Mouse (Mus musculus) forebrain, embryonic 10.5 days (tissue): ENCODE results near the gene Psme3. TPM values are rescaled to one million over a fixed set of nuclear protein-coding genes. Genes with fewer than 3 reads are reported as not detected.

Source experiments
- DNase-seq: peaks from one replicate; pipeline ENCODE4 v3.0.0-alpha.2; 2017; ENCODE audit warnings: low spot score; ENCODE audit errors: extremely low spot score
- H3K27ac ChIP-seq: fragments of 300-500 bp; sonication (generic); 2 replicates; pipeline ENCODE4 v1.5.1; 2016; ENCODE audit warnings: mild to moderate bottlenecking
- H3K27me3 ChIP-seq: fragments of 300-500 bp; sonication (generic); 2 replicates; pipeline ENCODE4 v1.6.1; 2016; ENCODE audit warnings: mild to moderate bottlenecking; ENCODE audit not compliant: poor library complexity, severe bottlenecking
- H3K36me3 ChIP-seq: fragments of 300-500 bp; sonication (generic); replicated peaks from 2 replicates; pipeline ENCODE4 v1.6.1; 2016; ENCODE audit warnings: mild to moderate bottlenecking, moderate library complexity
- H3K4me1 ChIP-seq: fragments of 300-500 bp; sonication (generic); 2 replicates; pipeline ENCODE4 v1.6.1; 2016
- H3K4me3 ChIP-seq: fragments of 300-500 bp; sonication (generic); 2 replicates; pipeline ENCODE4 v1.5.1; 2016; ENCODE audit warnings: mild to moderate bottlenecking, moderate library complexity
- H3K9me3 ChIP-seq: fragments of 300-500 bp; sonication (generic); 2 replicates; pipeline ENCODE4 v1.6.1; 2016; ENCODE audit warnings: mild to moderate bottlenecking, moderate library complexity
- WGBS: fragments of 180-500 bp; shearing (Covaris S2); methylation state at CpG from one replicate; pipeline ENCODE4 v1.1.7; 2016; 5-methylcytosine and 5-hydroxymethylcytosine counted together
- polyA plus RNA-seq: library from polyadenylated mRNA; unstranded; fragments of >200 nt; fragmentation: Nextera tagmentation; extraction: Ambion mirVana; gene quantifications from 2 replicates; pipeline ENCODE4 v1.2.1, GENCODE M21; 2016

The Psme3 gene
- 207 and 217 TPM in 2 replicates for polyA plus RNA-seq

DNA sequence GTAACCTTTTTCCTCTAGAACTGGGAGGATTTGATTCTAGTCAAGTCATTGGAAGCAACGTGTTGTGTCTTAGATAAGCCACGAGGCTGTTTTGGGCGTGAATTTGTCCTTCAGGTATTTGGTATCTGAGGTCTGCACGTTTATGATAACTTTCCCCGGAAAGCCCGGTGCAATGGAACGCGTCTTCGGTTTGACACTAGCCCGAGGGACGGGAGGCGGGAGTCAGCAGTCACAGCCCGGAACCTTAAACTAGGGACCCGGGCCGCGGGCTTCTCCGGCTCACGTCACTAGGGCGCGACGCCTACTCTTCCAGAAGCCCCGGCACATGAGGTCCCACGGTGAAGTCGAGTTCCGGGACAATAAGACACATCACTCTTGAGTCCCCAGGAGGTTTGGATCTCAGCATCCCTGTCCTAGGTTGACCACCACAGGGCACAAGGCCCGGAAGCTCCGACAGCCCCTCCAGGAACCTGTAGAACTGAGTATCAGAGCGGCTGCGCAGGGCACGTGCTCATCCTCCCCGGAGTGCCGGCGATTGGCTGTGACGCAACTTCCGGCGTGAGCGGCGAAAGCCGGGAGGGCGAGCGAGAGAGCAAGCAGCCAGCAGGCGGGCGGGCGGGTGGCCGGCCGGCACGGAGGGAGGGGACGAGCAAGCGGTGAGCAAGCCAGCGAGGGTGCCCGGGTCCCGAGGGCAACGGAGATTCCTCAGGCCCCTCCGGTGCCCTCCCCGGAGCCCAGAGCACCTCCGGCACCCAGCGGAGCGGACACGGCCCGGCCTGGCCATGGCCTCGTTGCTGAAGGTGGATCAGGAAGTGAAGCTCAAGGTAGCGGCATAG is at the start of gene Psme3:
Gene Psme3, plus strand, starts transcription at position 549 of the 836 bp plus-strand sequence.
- DNase-seq, result peak; percentile 95
- WGBS, result under 1% methylated on average over 62 of the region's 62 CpGs
- Histone ChIP-seq H3K36me3 (peaks cover 34% of the 10 kb centered on the region), H3K27me3 (no peaks in the 10 kb centered on the region), H3K9me3 (no peaks in the 10 kb centered on the region), H3K4me1 (peaks cover 20% of the 10 kb centered on the region), H3K4me3 (peak within 1 kb of the TSS; percentile 99), H3K27ac (peak within 1 kb of the TSS; percentile 94)

DNA sequence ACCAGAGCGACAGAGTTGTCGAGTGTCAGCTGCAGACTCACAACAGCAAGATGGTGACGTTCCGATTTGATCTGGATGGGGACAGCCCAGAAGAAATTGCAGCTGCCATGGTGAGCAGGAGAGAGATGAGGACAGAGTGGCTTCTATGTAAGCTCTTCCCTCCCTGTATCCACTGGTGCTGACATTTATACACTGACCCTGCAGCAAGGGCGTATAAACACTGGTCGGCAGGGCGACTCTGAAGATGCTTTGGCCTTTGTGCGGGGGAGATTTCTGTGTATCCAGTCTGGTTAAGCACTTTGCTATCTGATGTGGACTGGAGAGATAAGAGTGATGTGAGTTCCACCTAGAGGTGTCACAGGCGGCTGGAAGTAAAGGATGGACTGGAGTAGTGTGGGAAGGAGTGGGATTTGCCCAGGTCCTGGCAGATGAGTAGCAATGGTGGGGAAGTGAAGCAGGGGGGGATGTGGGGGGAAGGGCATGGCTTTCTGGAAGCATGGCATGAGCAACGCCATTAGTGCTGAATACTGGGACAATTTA is 46.4 kb upstream of the Psme3 start:
- no peak overlapping the region for H3K4me3 ChIP-seq
- H3K36me3 ChIP-seq, result no peaks in the 10 kb centered on the region
- H3K27me3 ChIP-seq, result peaks cover 57% of the 10 kb centered on the region
- no peaks in the 10 kb centered on the region for H3K9me3 ChIP-seq
- no peak overlapping the region for H3K27ac ChIP-seq
- H3K4me1 ChIP-seq, result peaks cover 25% of the 10 kb centered on the region
- WGBS, result 45% methylated on average over 10 of the region's 10 CpGs
- no peak for DNase-seq

DNA sequence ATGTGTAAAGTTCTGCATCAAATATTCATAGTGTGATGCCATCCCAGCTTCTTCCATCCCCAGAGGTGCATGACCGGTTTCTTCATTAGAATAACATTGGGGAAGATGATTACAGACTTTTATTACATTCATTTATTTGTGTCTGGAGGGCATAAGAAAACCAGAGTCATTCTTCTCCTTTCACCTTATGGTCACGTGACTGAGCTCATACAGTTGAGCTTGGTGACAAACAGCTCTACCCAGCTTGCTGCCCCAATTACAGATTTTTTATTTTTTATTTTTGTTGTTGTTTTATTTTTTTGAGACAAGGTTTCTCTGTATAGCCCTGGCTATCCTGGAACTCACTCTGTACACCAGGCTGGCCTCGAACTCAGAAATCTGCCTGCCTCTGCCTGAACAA is 43.6 kb upstream of the Psme3 start:
- H3K4me3 ChIP-seq, result no peak overlapping the region
- DNase-seq, result no peak
- H3K36me3 ChIP-seq, result peaks cover 16% of the 10 kb centered on the region
- 92% methylated on average over 3 of the region's 3 CpGs for WGBS
- H3K27me3 ChIP-seq, result peaks cover 55% of the 10 kb centered on the region
- peaks cover 28% of the 10 kb centered on the region for H3K4me1 ChIP-seq
- H3K9me3 ChIP-seq, result no peaks in the 10 kb centered on the region
- H3K27ac ChIP-seq, result no peak overlapping the region

DNA sequence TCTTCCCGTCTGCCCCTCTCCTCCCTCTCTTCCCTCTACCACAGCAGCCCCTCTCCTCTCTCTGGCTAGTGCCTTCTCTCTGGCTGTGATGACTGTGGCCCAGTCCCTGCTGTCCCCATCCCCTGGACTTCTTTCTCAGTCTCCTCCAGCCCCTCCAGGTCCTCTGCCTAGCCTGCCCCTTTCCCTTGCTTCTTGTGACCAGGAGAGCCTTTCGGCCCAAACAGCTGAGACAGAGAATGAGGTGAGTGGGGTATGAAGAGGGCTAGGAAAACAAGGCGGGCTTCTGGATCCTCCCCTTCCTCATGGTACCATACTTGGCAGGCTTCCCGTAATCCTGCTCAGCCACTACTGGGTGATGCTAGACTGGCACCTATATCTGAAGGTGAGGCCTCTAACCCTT is 40.7 kb upstream of the Psme3 start:
- Histone ChIP-seq H3K36me3 (peaks cover 18% of the 10 kb centered on the region), H3K27me3 (peaks cover 43% of the 10 kb centered on the region), H3K9me3 (no peaks in the 10 kb centered on the region), H3K4me1 (peaks cover 36% of the 10 kb centered on the region), H3K27ac (peak overlapping the region; percentile 51; the same call in 1 of the 2 replicates), H3K4me3 (no peak overlapping the region)
- DNase-seq, result no peak
- WGBS, result 76% methylated on average over 4 of the region's 4 CpGs

DNA sequence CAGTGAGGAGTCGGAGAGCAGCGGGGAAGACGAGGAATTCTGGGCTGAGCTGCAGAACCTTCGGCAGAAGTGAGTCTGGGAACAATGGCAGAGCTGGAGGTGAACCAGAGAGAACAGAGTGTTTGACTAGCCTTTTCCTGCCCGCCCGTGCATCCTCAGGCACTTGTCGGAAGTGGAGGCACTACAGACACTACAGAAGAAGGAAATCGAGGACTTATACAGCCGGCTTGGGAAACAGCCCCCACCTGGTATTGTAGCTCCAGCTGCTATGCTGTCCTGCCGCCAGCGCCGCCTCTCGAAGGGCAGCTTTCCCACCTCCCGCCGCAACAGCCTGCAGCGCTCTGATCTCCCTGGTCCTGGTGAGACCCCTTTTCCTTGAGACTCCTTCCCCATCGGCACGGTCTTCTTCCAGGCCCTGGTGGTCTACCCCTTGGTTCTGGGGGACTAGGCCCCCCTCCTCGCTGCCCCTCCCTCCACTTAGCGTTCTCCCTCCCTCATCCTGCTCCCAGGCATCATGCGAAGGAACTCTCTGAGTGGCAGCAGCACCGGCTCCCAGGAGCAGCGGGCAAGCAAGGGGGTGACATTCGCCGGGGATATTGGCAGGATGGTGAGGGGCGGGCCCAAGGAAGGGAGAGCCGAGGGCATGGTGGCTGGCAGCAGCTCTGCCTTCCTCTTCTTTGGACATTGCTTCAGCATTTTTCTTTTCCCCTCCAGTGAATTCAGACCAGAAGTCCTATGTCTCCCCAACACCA is 39.5 kb upstream of the Psme3 start:
- Histone ChIP-seq H3K27me3 (peaks cover 54% of the 10 kb centered on the region), H3K27ac (0 out of 2 replicates have a peak overlapping the region, but pooled peaks have one; percentile 35), H3K9me3 (no peaks in the 10 kb centered on the region), H3K4me3 (peak overlapping the region; percentile 89), H3K36me3 (peaks cover 18% of the 10 kb centered on the region), H3K4me1 (peaks cover 36% of the 10 kb centered on the region)
- WGBS, result 29% methylated on average over 27 of the region's 27 CpGs
- no peak for DNase-seq

DNA sequence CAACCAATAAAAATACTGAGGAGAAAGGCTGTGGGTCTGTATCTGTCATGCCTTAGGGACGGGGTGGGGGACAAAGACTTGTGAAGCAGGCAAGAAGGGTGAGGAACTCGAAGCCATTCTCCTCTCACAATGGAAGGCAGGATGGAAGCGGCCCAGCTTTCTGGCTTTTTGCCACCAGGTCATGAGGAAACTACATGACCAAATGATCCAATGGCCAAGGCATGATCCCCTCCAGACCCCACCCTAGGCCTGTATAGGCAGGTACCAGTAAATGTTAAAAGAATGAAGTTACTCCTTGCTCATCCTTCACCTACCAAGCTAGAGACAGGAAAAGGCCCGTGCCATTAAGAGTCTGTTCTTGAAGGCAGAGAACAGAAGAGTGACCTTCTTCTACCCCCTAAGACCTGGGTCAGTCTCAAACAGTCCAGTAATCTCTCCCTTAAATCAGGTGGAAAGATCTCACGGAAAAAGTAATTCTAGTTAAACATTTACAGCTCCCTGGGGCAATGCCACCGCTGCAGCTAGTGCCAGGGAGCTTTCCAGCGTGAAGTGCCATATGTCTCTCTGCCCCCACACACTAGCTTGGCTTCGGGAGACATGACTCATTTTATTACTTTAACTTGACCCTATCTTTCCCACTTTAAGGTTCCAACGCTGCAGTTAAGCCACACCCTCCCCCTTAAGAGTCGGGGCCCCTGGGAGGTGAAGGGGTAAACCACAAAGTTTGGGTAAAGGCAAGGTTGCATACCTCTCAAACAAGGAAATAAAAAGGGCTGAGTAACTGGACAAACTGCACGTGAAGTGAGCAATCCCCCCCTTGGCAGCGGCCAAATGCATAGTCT is 38.4 kb upstream of the Psme3 start:
- H3K4me1 ChIP-seq, result peaks cover 39% of the 10 kb centered on the region
- no peak for DNase-seq
- 83% methylated on average over 12 of the region's 12 CpGs for WGBS
- peak overlapping the region; percentile 89 for H3K4me3 ChIP-seq
- no peaks in the 10 kb centered on the region for H3K9me3 ChIP-seq
- peak overlapping the region; percentile 89 for H3K27ac ChIP-seq
- H3K27me3 ChIP-seq, result peaks cover 59% of the 10 kb centered on the region
- H3K36me3 ChIP-seq, result peaks cover 18% of the 10 kb centered on the region

DNA sequence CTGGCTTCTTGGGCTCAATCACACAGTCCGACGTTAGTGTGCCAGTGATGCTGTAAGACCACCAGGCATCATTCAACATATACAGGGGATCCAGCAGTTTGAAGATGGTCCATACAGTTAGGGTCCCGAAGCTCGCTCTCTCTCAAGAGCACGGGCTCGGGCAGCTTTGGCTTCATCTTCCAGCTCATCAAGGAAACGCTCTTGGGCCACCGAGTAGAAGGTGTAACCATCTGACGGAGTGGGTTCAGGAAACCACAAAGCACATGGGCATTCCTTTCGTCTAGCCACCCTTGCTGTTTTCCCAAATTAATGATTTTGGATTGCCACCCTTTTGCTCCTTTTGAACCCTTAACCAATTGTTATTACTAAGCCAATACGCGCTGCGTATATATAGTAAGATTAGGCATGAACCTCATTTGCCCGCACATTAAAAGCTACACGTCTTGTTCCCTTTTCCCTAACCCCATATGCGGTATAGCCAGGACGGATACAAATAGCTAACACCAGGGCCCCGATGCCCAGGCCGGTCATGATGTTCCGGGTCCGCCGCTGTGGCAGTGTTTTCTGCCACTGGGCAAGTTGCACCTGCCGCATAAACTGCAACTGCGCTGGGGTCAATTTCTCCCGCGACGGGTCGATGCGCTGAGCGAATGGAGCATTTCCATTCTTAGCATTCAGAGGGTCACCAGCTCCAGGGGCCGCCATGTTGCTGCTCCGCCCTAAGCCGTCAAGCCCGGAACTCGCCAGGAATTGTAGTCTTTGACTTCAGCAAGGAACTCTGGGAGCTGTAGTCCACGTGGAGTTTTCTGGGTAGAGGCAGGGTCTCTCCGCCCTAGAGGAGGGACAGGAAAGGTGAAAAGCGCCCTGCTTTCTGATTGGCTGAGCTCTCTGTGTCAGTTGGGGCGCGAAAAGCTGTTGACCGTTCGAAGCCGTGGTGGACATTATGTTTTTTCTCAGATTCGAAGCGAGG is 37.5 kb upstream of the Psme3 start, which contains the start of the genes Cntd1 and Coa3:
Gene Cntd1, plus strand, starts transcription at position 790 of the 970 bp plus-strand sequence.
Gene Coa3, minus strand, starts transcription at position 892 of the 970 bp plus-strand sequence.
- peak; percentile 89 for DNase-seq
- WGBS, result 12% methylated on average over 45 of the region's 45 CpGs
- H3K4me1 ChIP-seq, result peaks cover 48% of the 10 kb centered on the region

DNA sequence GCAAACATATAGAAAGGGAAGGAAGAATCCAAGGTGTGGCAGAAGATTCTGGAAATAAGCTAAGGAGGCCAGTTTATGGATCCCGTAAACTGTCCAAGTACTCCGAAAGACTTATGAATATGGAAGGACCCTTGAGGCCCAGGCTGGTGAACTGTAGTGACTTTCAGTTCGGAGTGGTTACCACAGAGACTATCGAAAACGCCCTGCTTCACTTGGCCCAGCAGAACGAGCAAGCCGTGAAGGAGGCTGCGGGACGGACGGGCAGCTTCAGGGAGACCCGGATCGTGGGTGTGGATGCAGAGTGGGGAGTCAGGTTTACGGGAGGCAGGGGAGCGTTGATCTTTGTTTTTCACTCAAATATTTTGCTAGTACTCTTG is 36.8 kb upstream of the Psme3 start:
- DNase-seq, result no peak
- H3K27me3 ChIP-seq, result peaks cover 66% of the 10 kb centered on the region
- WGBS, result 63% methylated on average over 14 of the region's 14 CpGs
- peaks cover 54% of the 10 kb centered on the region for H3K4me1 ChIP-seq
- peak overlapping the region; percentile 89 for H3K4me3 ChIP-seq
- peak overlapping the region; percentile 89 for H3K27ac ChIP-seq
- H3K36me3 ChIP-seq, result peaks cover 18% of the 10 kb centered on the region
- H3K9me3 ChIP-seq, result no peaks in the 10 kb centered on the region

More for the DNA sequence above, 37.5 kb upstream of the Psme3 start, which contains the start of the genes Cntd1 and Coa3:
- H3K9me3 ChIP-seq, result no peaks in the 10 kb centered on the region
- peaks cover 18% of the 10 kb centered on the region for H3K36me3 ChIP-seq
- peaks cover 62% of the 10 kb centered on the region for H3K27me3 ChIP-seq
- H3K4me3 ChIP-seq, result peak within 1 kb of the TSS; percentile 89
- H3K27ac ChIP-seq, result peak within 1 kb of the TSS; percentile 89

DNA sequence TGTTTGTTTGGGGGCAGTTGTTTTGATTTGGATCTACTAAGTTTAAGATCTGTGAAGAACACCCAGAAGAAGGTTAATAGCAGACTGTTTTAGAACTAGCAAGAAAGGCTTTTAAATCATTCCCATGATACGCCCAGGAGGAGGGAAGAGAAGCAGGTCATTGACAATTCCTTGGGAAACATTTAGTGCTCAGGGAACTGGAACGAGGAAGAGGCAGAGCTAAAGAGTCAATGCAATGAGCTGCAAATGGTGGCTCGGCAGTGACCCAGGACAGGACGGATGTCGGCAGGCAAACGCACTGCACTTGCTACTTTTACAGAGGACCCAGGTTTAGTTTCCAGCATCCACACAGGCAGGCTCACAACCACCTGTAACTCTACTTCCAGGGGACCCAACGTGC is 35.2 kb upstream of the Psme3 start:
- no peak overlapping the region for H3K4me3 ChIP-seq
- H3K36me3 ChIP-seq, result peaks cover 22% of the 10 kb centered on the region
- DNase-seq, result no peak
- peaks cover 51% of the 10 kb centered on the region for H3K4me1 ChIP-seq
- no peaks in the 10 kb centered on the region for H3K9me3 ChIP-seq
- no peak overlapping the region for H3K27ac ChIP-seq
- H3K27me3 ChIP-seq, result peaks cover 63% of the 10 kb centered on the region
- 54% methylated on average over 7 of the region's 7 CpGs for WGBS

DNA sequence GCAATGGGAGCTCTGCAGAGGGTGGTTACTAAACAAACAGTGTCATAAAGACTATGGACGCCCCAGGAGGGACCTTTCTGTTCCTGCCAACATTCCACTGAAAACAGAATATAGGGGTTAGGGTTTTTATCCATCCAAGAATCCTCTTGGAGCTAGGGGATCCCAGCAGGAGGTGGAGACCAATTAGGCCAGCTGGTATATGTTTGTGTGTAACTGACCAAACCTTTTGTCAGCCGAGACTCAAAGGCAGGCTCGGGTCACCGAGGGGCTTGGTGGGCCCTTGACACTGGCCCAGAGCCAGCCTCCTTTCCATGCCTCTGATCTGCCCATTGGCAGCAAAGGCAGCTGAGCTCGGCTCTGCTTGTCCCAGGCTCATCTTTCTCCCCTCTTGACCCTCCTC is 33.1 kb upstream of the Psme3 start:
- H3K4me1 ChIP-seq, result peaks cover 31% of the 10 kb centered on the region
- 0 out of 2 replicates have a peak overlapping the region, but pooled peaks have one; percentile 14 for H3K4me3 ChIP-seq
- no peaks in the 10 kb centered on the region for H3K9me3 ChIP-seq
- H3K27me3 ChIP-seq, result peaks cover 44% of the 10 kb centered on the region
- peaks cover 23% of the 10 kb centered on the region for H3K36me3 ChIP-seq
- H3K27ac ChIP-seq, result peak overlapping the region; percentile 35; the same call in 1 of the 2 replicates
- DNase-seq, result no peak
- 17% methylated on average over 5 of the region's 5 CpGs for WGBS

DNA sequence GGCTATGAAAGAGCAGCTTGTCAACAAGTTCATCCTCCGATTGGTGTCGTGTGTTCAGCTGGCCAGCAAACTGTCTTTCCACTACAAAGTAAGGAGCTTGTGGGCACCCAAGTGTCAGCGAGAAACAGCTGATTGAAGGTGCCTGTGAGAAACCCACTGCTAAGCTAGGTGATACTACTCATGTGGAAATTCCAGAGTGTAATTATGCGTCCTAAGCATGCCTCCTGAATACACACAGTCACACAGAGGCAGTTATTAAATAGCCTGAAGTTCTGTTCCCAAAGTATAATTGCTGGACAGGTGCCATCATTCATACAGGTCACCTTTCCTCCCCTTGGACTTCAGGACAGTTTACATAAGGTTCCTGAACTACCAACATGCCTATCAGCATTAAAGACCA is 32.2 kb upstream of the Psme3 start:
- Histone ChIP-seq H3K27me3 (peaks cover 44% of the 10 kb centered on the region), H3K9me3 (no peaks in the 10 kb centered on the region), H3K4me1 (peaks cover 25% of the 10 kb centered on the region), H3K36me3 (peaks cover 32% of the 10 kb centered on the region), H3K27ac (no peak overlapping the region), H3K4me3 (no peak overlapping the region)
- 81% methylated on average over 4 of the region's 4 CpGs for WGBS
- DNase-seq, result no peak
